Mouse (Mus musculus): ENCODE results near the gene 2410131K14Rik.

DNA sequence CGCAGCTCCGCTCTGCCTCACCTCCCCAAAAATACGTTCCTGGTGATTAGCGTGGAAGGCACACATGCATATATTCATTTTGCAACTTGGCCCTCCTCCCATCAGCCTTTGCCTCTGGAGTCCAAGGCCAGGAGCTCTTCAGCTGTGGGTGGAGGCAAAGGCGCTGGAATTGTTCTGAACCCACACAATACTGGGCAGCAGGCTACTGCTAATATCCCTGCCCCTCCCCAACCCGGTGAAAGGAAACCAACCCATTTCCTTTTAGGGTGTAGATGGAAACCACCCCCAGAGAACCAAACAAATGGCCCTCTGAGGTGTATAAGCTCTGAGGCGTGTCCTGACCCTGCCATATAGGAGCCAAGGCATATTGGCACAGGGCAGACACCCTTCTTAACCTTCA lies 28.4 kb downstream of the 2410131K14Rik start:
- no peak for TF ChIP-seq CTCF (IDR thresholded peaks at IDR 0.05; ENCODE audit: control insufficient read depth, insufficient read depth, insufficient replicate concordance, low read depth, low read length)
- TF ChIP-seq POLR2A (IDR thresholded peaks at IDR 0.05; ENCODE audit: control insufficient read depth, low read depth, low read length) = no peak
